Mouse (Mus musculus): Measurements from ENCODE around the gene Tet3. TPM values are rescaled to one million over a fixed set of nuclear protein-coding genes. Genes with fewer than 3 reads are reported as not detected.

Tet3 gene
- polyA plus RNA-seq, 1 experiment: 32.6 TPM

GRCm38 (mm10) chr6:83327591-83328190, 131.2 kb downstream of the Tet3 start:
- H3K4me1 ChIP-seq (replicated peaks; ENCODE audit: control insufficient read depth, insufficient read depth, low read length): peaks cover 5% of the 10 kb centered on the region
- no peaks in the 10 kb centered on the region for H3K27me3 ChIP-seq (ENCODE audit: control insufficient read depth, insufficient read depth, low read length)
- H3K27ac ChIP-seq (ENCODE audit: control insufficient read depth, insufficient read depth, low read length): no peak overlapping the region
- WGBS: 91% methylated on average over 3 of the region's 3 CpGs
- TF ChIP-seq CTCF (IDR thresholded peaks at IDR 0.05; ENCODE audit: borderline replicate concordance, control insufficient read depth, extremely low read depth, insufficient read depth, low read length, poor library complexity) (no peak), POLR2A (IDR thresholded peaks at IDR 0.05; ENCODE audit: control insufficient read depth, extremely low read depth, insufficient read depth, low read length, poor library complexity) (no peak)
- H3K4me3 ChIP-seq (ENCODE audit: control insufficient read depth, insufficient read depth, low read length): no peak overlapping the region
- peaks cover 35% of the 10 kb centered on the region for H3K36me3 ChIP-seq (ENCODE audit: control insufficient read depth, insufficient read depth, low read length)
- DNase-seq: no peak

- Histone ChIP-seq H3K4me1 (replicated peaks; ENCODE audit: control insufficient read depth, insufficient read depth, low read length) (peaks cover 5% of the 10 kb centered on the region), H3K27me3 (ENCODE audit: control insufficient read depth, insufficient read depth, low read length) (no peaks in the 10 kb centered on the region), H3K36me3 (ENCODE audit: control insufficient read depth, insufficient read depth, low read length) (peaks cover 26% of the 10 kb centered on the region), H3K27ac (ENCODE audit: control insufficient read depth, insufficient read depth, low read length) (no peak overlapping the region), H3K4me3 (ENCODE audit: control insufficient read depth, insufficient read depth, low read length) (peak overlapping the region; percentile 77; the same call in 1 of the 2 replicates)
- 33% methylated on average over 6 of the region's 6 CpGs for WGBS
- DNase-seq: no peak
- no peak for TF ChIP-seq POLR2A (IDR thresholded peaks at IDR 0.05; ENCODE audit: control insufficient read depth, extremely low read depth, insufficient read depth, low read length, poor library complexity)
- TF ChIP-seq CTCF (IDR thresholded peaks at IDR 0.05; ENCODE audit: borderline replicate concordance, control insufficient read depth, extremely low read depth, insufficient read depth, low read length, poor library complexity): no peak
These were observed 132.1 kb downstream of the Tet3 start for GRCm38 (mm10) chr6:83326761-83327160.

- Histone ChIP-seq H3K36me3 (ENCODE audit: control insufficient read depth, insufficient read depth, low read length) (peaks cover 22% of the 10 kb centered on the region), H3K27ac (ENCODE audit: control insufficient read depth, insufficient read depth, low read length) (no peak overlapping the region), H3K4me3 (ENCODE audit: control insufficient read depth, insufficient read depth, low read length) (peak overlapping the region; percentile 77), H3K27me3 (ENCODE audit: control insufficient read depth, insufficient read depth, low read length) (no peaks in the 10 kb centered on the region), H3K4me1 (replicated peaks; ENCODE audit: control insufficient read depth, insufficient read depth, low read length) (peaks cover 5% of the 10 kb centered on the region)
- no peak for TF ChIP-seq POLR2A (IDR thresholded peaks at IDR 0.05; ENCODE audit: control insufficient read depth, extremely low read depth, insufficient read depth, low read length, poor library complexity)
- TF ChIP-seq CTCF (IDR thresholded peaks at IDR 0.05; ENCODE audit: borderline replicate concordance, control insufficient read depth, extremely low read depth, insufficient read depth, low read length, poor library complexity): no peak
- under 1% methylated on average over 6 of the region's 6 CpGs for WGBS
- DNase-seq: no peak
These were observed 132.5 kb downstream of the Tet3 start for GRCm38 (mm10) chr6:83326394-83326736.

GRCm38 (mm10) chr6:83325525-83326393, 133.1 kb downstream of the Tet3 start, which contains the start of the genes Mthfd2 and Mob1a:
Mthfd2 (minus strand) TSS chr6:83325908.
Mob1a (plus strand) TSS chr6:83326016.
- under 1% methylated on average over 64 of the region's 65 CpGs for WGBS
- H3K4me1 ChIP-seq (replicated peaks; ENCODE audit: control insufficient read depth, insufficient read depth, low read length): peaks cover 5% of the 10 kb centered on the region
- peak within 1 kb of the TSS; percentile 77 for H3K4me3 ChIP-seq (ENCODE audit: control insufficient read depth, insufficient read depth, low read length)
- peak; percentile 94 for DNase-seq
- no peaks in the 10 kb centered on the region for H3K27me3 ChIP-seq (ENCODE audit: control insufficient read depth, insufficient read depth, low read length)
- TF ChIP-seq POLR2A (IDR thresholded peaks at IDR 0.05; ENCODE audit: control insufficient read depth, extremely low read depth, insufficient read depth, low read length, poor library complexity) (peak; percentile 94), CTCF (IDR thresholded peaks at IDR 0.05; ENCODE audit: borderline replicate concordance, control insufficient read depth, extremely low read depth, insufficient read depth, low read length, poor library complexity) (0 out of 2 replicates have a peak, but pooled peaks have one; percentile 42)
- H3K36me3 ChIP-seq (ENCODE audit: control insufficient read depth, insufficient read depth, low read length): peaks cover 16% of the 10 kb centered on the region
- peak within 1 kb of the TSS; percentile 79 for H3K27ac ChIP-seq (ENCODE audit: control insufficient read depth, insufficient read depth, low read length)

- Histone ChIP-seq H3K36me3 (ENCODE audit: control insufficient read depth, insufficient read depth, low read length) (peaks cover 1% of the 10 kb centered on the region; the same call in 1 of the 2 replicates), H3K4me3 (ENCODE audit: control insufficient read depth, insufficient read depth, low read length) (no peak overlapping the region), H3K27me3 (ENCODE audit: control insufficient read depth, insufficient read depth, low read length) (no peaks in the 10 kb centered on the region), H3K27ac (ENCODE audit: control insufficient read depth, insufficient read depth, low read length) (no peak overlapping the region), H3K4me1 (replicated peaks; ENCODE audit: control insufficient read depth, insufficient read depth, low read length) (peaks cover 5% of the 10 kb centered on the region)
- no peak for DNase-seq
- 61% methylated on average over 8 of the region's 8 CpGs for WGBS
- no peak for TF ChIP-seq POLR2A (IDR thresholded peaks at IDR 0.05; ENCODE audit: control insufficient read depth, extremely low read depth, insufficient read depth, low read length, poor library complexity)
- TF ChIP-seq CTCF (IDR thresholded peaks at IDR 0.05; ENCODE audit: borderline replicate concordance, control insufficient read depth, extremely low read depth, insufficient read depth, low read length, poor library complexity): no peak
These were observed 135.0 kb downstream of the Tet3 start for GRCm38 (mm10) chr6:83323652-83324419.

- no peak overlapping the region for H3K4me3 ChIP-seq (ENCODE audit: control insufficient read depth, insufficient read depth, low read length)
- 55% methylated on average over 2 of the region's 2 CpGs for WGBS
- no peak for DNase-seq
- H3K27ac ChIP-seq (ENCODE audit: control insufficient read depth, insufficient read depth, low read length): no peak overlapping the region
- H3K27me3 ChIP-seq (ENCODE audit: control insufficient read depth, insufficient read depth, low read length): no peaks in the 10 kb centered on the region
- no peak for TF ChIP-seq POLR2A (IDR thresholded peaks at IDR 0.05; ENCODE audit: control insufficient read depth, extremely low read depth, insufficient read depth, low read length, poor library complexity)
- TF ChIP-seq CTCF (IDR thresholded peaks at IDR 0.05; ENCODE audit: borderline replicate concordance, control insufficient read depth, extremely low read depth, insufficient read depth, low read length, poor library complexity): no peak
- no peaks in the 10 kb centered on the region for H3K36me3 ChIP-seq (ENCODE audit: control insufficient read depth, insufficient read depth, low read length)
- peaks cover 5% of the 10 kb centered on the region for H3K4me1 ChIP-seq (replicated peaks; ENCODE audit: control insufficient read depth, insufficient read depth, low read length)
These were observed 136.1 kb downstream of the Tet3 start for GRCm38 (mm10) chr6:83322794-83323193.

Measured in thymus, adult 2 months (tissue).